Mouse (Mus musculus): Measurements from ENCODE around the gene Six5.

DNA sequence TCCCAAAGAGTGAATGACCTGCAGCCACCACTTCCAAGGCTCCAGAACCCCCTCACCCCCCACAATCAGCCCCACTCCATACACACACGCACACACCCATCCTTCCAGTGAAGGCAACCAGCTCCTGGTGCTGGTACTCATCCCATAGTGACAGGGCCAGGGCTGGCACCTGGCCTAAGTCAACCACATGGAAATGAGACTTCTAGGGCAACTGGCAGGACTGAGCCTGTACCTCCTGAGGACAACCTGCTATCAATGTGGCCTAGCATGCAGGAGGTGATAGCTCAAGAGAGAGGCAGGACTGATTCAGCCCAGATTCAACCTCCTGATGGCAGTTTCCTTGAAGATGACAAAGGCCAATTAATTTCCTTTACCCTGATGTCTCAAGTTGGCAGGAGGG, 5.9 kb downstream of the Six5 start:
- TF ChIP-seq CTCF (IDR thresholded peaks at IDR 0.05; ENCODE audit: extremely low read depth, insufficient read depth, insufficient read length, insufficient replicate concordance) = no peak
- no peak for TF ChIP-seq POLR2A (IDR thresholded peaks at IDR 0.05; ENCODE audit: low read depth, low read length)

Measured in spleen, adult 2 months (tissue).